Mouse (Mus musculus) E14TG2a.4 (cell line): ENCODE measurements around the gene Ppard.
A peak's percentile ranks its signal among the peaks of the same experiment; 100 is the strongest.

Experiments used
- H3K27me3 ChIP-seq: 2 replicates; pipeline ENCODE4 v1.6.1; 2014; ENCODE audit warnings: low read length, control low read depth; ENCODE audit not compliant: insufficient read depth
- H3K36me3 ChIP-seq: 2 replicates; pipeline ENCODE4 v1.6.1; 2014; ENCODE audit warnings: low read length, control low read depth; ENCODE audit not compliant: insufficient read depth
- H3K4me1 ChIP-seq: replicated peaks from 2 replicates; pipeline ENCODE4 v1.6.1; 2014; ENCODE audit warnings: low read depth, low read length, control low read depth
- H3K4me3 ChIP-seq: replicated peaks from 2 replicates; pipeline ENCODE4 v1.5.1; 2014; ENCODE audit warnings: mild to moderate bottlenecking, low read length
- H3K9me3 ChIP-seq: 2 replicates; pipeline ENCODE4 v1.6.1; 2014; ENCODE audit warnings: low read length, control low read depth
- CTCF ChIP-seq: conservative IDR thresholded peaks from 2 replicates; pipeline ENCODE4 v1.5.1; 2014; ENCODE audit warnings: low read length
- NANOG ChIP-seq: IDR thresholded peaks from 2 replicates; pipeline ENCODE4 v1.6.1; 2014; ENCODE audit warnings: borderline replicate concordance, low read length, mixed read lengths
- POU5F1 ChIP-seq: IDR thresholded peaks from 2 replicates; pipeline ENCODE4 v1.6.1; 2014; ENCODE audit warnings: low read length, borderline replicate concordance

Ppard gene

DNA sequence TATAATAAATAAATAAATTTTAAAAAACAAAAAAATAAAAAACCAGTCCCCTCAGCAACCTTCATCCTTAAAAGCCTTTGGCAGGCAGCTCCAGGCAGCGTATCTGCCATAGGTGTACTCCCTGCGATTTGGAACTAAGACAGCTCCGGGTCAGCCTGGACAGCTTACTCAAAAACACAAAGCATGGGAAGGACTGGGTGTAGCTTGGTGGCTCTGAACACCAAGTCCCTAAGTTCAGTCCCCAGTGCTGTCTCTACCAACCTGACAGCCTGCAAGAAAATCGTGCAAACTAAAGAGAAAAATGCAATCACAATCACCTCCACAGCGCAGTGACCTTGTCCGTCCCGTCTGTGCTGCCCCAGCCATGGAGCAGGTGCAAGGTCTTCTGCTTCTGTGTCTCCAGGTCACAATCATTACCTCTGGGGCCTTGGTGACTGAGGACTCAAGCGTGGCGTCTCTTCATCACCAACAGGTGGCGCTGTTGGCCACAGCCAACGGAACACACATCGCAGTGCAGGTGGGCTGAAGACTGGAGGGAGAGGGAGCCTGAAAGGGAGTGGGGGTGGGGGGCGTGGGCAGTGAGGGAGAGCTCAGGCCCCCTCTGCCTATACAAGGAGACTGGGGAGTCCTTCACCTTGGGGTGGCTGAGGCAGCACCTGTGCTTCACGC lies 28.3 kb upstream of the Ppard start:
- Histone ChIP-seq H3K9me3 (no peaks in the 10 kb centered on the region), H3K36me3 (peaks cover 13% of the 10 kb centered on the region), H3K4me1 (peaks cover 84% of the 10 kb centered on the region), H3K27me3 (peaks cover 9% of the 10 kb centered on the region; the same call in 1 of the 2 replicates), H3K4me3 (no peak overlapping the region)
- TF ChIP-seq POU5F1 (no peak), NANOG (no peak), CTCF (peak; percentile 91)

DNA sequence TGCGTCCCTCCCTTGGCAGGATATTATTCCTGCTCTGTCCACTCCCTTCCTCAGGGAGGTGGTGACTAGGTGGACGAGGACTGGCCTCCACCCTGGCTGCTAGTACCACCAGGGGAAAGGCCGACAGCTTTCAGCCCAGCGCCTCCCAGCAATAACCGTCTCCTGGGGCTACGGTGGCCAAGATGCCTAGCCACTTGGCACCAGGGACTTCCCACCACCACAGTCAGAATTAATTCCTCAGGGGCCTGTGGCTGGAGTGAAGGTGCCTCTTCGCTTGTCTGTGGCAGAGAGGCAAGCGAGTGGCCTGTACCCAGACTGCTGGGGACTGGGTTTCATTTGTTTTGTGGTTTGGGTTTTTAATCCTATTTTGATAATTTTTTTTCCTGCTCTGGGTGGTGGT lies 27.1 kb upstream of the Ppard start:
- H3K36me3 ChIP-seq = peaks cover 13% of the 10 kb centered on the region
- H3K4me3 ChIP-seq = no peak overlapping the region
- TF ChIP-seq NANOG = no peak
- TF ChIP-seq CTCF = no peak
- TF ChIP-seq POU5F1 = no peak

DNA sequence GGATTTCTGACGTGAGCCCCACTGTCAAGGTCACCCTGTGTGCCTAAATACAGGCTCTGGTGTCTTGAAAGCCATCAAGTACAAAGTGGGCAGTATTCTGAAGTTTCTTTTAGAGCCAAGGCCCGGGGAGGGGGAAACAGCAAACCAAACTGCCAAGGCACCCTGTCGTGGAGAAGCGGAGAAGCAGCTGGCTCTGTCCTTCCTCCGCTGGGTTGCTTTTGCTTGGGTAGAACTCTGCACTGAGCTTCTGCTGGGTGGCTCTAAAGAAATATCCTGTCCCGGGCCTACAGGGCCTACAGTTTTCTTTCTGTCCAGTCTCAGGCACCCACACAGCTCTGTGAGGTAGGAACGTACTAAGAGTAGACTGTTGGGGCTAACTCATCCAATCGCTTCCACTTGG lies 25.4 kb upstream of the Ppard start:
- Histone ChIP-seq H3K4me1 (peaks cover 74% of the 10 kb centered on the region), H3K4me3 (peak overlapping the region; percentile 87), H3K9me3 (no peaks in the 10 kb centered on the region), H3K27me3 (0 out of 2 replicates have a peak, but pooled peaks cover 7% of the 10 kb centered on the region), H3K36me3 (peaks cover 12% of the 10 kb centered on the region)
- TF ChIP-seq NANOG (no peak), POU5F1 (no peak), CTCF (no peak)

More for the DNA sequence above, 27.1 kb upstream of the Ppard start:
- no peaks in the 10 kb centered on the region for H3K9me3 ChIP-seq
- peaks cover 9% of the 10 kb centered on the region; the same call in 1 of the 2 replicates for H3K27me3 ChIP-seq
- H3K4me1 ChIP-seq = peaks cover 79% of the 10 kb centered on the region

DNA sequence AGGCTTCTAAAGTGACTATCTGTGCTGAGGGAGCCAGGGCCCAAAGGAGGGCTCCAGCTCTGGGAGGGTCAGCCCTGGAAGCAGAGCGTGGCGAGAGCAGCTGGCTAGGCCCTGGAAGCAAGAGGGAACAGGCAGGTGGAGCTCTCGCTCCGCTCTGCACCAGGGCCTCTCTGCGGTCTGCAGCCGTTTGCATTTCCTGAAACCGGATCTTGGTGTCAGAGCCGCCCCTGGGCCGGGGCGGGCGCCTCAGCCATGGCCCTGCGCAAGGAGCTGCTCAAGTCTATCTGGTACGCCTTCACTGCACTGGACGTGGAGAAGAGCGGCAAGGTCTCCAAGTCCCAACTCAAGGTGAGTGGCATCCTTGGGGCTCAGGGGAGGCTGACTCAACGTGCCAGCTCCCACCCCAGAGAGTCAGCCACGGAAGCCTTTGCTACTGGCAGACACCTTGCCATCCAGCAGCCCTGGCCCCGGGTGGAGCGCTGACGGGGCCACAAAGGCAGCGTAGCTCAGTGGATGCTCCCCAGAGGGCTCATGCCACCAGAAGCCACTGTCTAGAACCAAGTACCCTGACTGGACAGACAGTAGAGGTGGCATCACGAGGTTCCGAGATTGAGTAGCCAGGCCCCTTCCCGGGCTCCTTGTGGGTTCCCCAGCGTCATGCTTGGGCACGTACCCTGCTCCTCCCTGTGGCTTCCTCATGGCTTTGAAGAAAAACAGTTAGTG lies 24.7 kb upstream of the Ppard start, which contains the start of gene Def6:
TSS of gene Def6 (plus strand) at position 188 of the 723 bp plus-strand sequence.
- 0 out of 2 replicates have a peak, but pooled peaks cover 7% of the 10 kb centered on the region for H3K27me3 ChIP-seq
- peaks cover 74% of the 10 kb centered on the region for H3K4me1 ChIP-seq
- TF ChIP-seq POU5F1 = no peak
- TF ChIP-seq CTCF = no peak
- no peak for TF ChIP-seq NANOG
- peaks cover 5% of the 10 kb centered on the region; the same call in 1 of the 2 replicates for H3K36me3 ChIP-seq
- H3K9me3 ChIP-seq = no peaks in the 10 kb centered on the region
- peak within 1 kb of the TSS; percentile 87 for H3K4me3 ChIP-seq

DNA sequence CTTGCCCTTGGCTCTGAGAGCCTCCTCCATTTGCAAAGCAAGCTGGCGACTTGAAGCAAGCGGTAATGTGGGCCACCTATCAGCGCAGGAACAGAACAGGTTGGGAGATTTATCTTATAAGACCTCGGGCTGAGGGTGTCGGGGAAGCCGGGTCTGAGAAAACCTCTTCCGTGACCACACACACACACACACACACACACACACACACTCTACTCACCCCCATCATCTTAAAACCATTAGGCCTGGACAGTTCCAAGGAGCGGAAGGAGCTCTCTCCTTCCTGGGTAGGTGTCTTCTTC lies 24.2 kb upstream of the Ppard start:
- Histone ChIP-seq H3K9me3 (no peaks in the 10 kb centered on the region), H3K4me3 (peak overlapping the region; percentile 87), H3K36me3 (peaks cover under 1% of the 10 kb centered on the region; the same call in 1 of the 2 replicates), H3K4me1 (peaks cover 80% of the 10 kb centered on the region), H3K27me3 (0 out of 2 replicates have a peak, but pooled peaks cover 7% of the 10 kb centered on the region)
- TF ChIP-seq POU5F1 = no peak

DNA sequence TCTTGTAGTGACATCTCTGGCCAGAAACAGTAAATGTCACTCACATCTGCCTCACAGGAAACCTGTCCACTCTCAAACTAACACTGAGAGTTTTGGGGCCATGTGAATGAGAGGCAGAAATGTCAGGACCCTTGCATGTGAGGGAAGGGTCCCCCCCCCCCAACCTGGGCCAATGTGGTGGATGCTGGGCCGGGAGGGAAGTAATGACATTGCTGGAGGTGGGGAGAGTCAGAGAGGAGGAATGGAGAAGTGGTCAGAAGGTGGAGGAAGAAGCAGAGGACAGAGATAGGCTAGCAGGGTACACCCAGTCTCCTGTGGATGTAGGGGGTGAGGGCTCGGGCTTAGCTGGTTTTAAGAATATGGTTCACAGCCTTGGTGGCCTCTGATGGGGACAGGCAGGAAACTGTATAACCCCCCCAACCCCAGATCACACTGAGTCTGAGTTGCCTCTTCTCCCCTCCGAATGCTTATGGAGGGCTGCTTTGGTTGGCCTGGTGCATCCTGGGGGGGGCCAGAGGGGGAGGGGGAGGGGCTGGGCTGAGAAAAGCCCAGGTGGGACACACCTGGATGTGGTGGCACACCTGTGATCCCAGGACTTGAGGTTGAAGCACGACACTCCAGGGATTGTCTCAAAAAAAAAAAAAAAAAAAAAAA lies 22.9 kb upstream of the Ppard start:
- Histone ChIP-seq H3K9me3 (no peaks in the 10 kb centered on the region), H3K4me3 (no peak overlapping the region), H3K36me3 (no peaks in the 10 kb centered on the region; the same call in 1 of the 2 replicates), H3K27me3 (0 out of 2 replicates have a peak, but pooled peaks cover 7% of the 10 kb centered on the region), H3K4me1 (peaks cover 84% of the 10 kb centered on the region)
- TF ChIP-seq POU5F1 = no peak
- TF ChIP-seq NANOG = no peak
- no peak for TF ChIP-seq CTCF

DNA sequence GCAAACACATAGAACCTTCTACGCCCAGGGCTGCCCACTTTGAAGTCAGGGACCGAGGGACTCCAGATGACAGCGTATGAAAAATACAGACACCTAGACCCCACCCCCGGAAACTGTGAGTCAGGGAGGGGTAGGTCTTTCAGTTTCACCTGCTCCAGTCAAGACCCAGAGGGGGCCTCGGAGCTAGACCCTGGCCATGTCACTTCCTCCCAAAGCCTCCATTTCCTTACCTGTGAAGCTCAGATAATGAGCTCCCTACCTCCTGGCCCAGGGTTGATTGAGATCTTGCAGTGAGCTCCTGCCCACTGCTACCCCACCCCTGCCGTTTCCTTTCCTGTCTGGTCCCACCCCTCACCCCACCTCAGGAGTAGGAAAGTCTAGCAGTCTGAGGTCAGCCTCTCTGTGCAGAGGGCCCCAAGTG lies 20.6 kb upstream of the Ppard start:
- H3K9me3 ChIP-seq = no peaks in the 10 kb centered on the region
- H3K27me3 ChIP-seq = no peaks in the 10 kb centered on the region
- peaks cover 4% of the 10 kb centered on the region; the same call in 1 of the 2 replicates for H3K36me3 ChIP-seq
- peak overlapping the region; percentile 21 for H3K4me3 ChIP-seq
- H3K4me1 ChIP-seq = peaks cover 79% of the 10 kb centered on the region
- TF ChIP-seq NANOG (no peak), POU5F1 (no peak), CTCF (no peak)

DNA sequence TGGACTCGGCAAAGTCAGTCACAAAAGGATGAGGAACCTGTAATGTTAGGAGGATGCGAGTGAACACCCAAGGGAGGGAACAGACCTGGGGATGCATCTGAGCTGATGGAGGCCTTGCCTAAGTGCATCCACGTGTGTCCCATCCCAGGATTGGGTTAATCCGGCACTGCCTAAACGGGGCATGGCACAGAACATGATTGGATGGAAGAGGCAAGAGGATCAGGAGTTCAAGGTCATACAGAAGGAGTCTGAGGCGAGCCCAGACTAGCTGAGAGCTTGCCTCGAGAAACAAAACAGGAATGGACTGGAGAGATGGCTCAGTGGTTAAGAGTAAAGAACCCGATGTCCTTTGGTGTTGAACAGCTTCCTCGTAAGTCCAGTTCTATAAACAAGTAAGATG lies 20.1 kb upstream of the Ppard start:
- H3K36me3 ChIP-seq = peaks cover 4% of the 10 kb centered on the region; the same call in 1 of the 2 replicates
- peaks cover 79% of the 10 kb centered on the region for H3K4me1 ChIP-seq
- no peaks in the 10 kb centered on the region for H3K27me3 ChIP-seq
- TF ChIP-seq POU5F1 (no peak), CTCF (no peak), NANOG (no peak)
- no peaks in the 10 kb centered on the region for H3K9me3 ChIP-seq
- H3K4me3 ChIP-seq = peak overlapping the region; percentile 21
